Mouse (Mus musculus) gastrocnemius, postnatal 36 days (tissue): ENCODE data around the gene Wasf1. TPM values are rescaled to one million over a fixed set of nuclear protein-coding genes. Genes with fewer than 3 reads are reported as not detected.

Experiments used
- DNase-seq, 2 experiments: peaks; one replicate each; pipeline ENCODE4 v3.0.0; 2022
- intact Hi-C: fragments of 180-260 bp; cut with DNase I; formaldehyde crosslinking; loops from one replicate; pipeline ENCODE4 v1.15.1; 2025
- total RNA-seq, 2 experiments: library from RNA; stranded (reverse); gene quantifications; 2 replicates each; pipeline ENCODE4 v1.2.3; 2021

The Wasf1 gene
- total RNA-seq, 2 experiments from 2014 or later = 0.42 to 0.43 TPM

DNA sequence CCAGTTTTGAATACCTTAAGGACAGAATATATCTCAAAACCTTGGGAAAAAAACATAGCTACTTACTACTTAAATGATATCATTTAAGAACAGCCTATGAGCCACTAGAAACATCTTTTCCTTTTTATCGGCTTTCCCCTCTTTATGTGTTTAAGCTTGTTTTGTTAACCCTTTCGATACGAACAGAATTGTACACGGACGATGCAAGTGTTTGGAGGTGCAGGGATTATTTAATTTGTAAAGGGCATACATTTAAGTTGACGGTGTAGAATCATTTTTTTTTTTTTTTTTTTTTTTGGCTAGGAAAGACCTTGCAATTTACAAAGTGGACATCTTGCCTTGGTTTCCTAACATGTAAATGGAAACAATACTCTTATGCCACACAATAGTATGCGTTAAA, 2.2 kb downstream of the Wasf1 start:
- intact Hi-C loops = loop anchor here (10.0 kb wide), 1 partner anchor 201 kb away; the partner anchor contains the start of gene Mettl24
- no peak for DNase-seq

DNA sequence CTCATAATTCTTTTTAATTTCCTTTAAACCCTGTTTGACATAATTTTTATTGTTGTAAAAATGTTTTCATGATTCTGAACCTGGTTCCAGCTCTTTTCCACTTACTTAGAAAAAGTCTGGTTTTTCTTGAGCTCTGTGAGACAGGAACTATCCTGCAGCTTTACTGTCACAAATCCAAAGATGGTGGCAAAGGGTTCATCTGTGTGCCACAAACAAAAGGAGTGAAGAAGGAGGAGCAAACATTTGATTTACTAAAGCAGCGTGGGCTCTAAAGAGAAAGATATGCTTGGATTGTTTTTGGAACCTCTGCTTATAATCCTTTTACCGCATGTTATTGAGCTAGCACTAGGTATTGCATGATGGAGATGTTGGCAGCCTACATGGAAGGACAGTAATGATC, 4.0 kb downstream of the Wasf1 start:
- intact Hi-C loops = loop anchor here (10.0 kb wide), 1 partner anchor 203 kb away; the partner anchor contains the start of gene Mettl24
- DNase-seq = no peak

DNA sequence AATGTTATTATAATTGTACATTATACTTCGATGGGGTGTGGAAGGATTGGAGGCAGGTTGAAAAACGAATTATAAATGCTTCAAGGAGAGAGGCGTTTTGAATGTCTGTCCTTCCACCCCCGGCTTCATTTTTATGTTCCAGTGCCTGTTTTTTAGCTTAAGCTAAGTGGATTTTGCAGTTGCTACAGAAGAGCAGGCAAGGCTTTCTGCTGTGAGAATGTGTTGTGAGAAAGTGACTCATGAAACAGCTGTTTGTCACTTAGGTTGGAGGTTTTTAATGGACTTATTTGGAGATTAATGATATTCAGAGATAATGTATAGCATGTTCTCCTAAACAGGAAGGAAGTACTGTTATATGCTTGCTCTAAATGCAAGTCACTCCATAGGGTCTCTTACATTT, 5.9 kb downstream of the Wasf1 start:
- no peak for DNase-seq
- intact Hi-C loops = loop anchor here (10.0 kb wide), 1 partner anchor 204 kb away; the partner anchor contains the start of gene Mettl24

DNA sequence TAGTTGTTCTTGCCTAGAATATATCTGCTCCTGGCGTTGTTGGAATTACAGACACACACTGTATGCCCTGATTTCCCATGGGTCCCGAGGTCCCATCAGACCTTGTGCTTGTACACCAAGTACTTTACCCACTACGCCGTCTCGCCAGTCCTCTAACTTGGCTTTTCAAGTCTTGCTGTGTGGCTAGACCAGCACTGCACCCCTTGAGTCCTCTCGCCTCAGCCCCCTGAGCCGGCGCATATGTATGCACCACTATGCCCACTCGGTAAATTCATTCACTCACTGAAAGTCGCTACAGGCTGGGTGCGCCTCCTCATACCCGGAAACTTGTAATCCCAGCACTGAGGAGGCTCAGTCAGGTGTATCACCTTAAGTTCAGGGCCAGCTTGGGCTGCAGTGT, 12.5 kb downstream of the Wasf1 start:
- intact Hi-C loops = no loop called here
- DNase-seq = no peak

DNA sequence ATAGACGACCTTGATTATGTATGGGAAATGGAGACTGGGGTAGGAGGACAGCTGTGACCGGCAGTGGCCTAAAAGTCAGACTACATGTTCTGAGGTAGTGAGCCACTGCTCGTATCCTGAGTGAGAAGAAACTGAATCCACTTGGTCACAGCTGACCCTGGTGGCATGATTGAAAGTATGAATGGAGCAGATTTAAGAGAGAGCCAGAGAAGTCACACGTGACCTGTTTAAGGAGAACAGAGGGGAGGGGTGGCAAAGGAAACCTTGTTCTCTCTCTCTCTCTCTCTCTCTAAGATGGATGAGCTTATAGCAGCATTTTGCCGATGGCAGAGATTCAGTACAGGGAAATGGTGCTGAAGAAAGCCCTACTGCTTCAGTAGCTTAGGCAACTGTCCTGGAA, 13.4 kb downstream of the Wasf1 start:
- intact Hi-C loops = no loop called here
- DNase-seq = no peak

DNA sequence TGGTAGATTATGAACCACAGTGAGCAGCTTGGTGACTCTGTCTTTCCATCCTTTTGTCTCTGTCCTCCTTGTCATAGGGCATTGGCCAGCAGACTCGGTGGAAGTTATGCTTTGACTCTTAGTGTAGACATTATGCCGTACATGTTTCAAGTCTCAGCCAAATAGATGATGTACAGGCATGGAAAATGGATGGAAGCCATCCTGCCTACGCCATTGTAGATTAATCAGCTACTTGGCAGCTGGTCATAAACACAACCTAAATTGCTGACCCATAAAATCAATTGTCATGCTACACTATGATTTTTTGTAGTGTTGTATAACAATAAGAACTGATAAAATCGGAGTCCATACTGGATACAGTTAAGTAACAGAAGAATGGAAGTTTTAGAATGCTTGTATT, 18.5 kb downstream of the Wasf1 start:
- intact Hi-C loops = no loop called here
- no peak for DNase-seq

DNA sequence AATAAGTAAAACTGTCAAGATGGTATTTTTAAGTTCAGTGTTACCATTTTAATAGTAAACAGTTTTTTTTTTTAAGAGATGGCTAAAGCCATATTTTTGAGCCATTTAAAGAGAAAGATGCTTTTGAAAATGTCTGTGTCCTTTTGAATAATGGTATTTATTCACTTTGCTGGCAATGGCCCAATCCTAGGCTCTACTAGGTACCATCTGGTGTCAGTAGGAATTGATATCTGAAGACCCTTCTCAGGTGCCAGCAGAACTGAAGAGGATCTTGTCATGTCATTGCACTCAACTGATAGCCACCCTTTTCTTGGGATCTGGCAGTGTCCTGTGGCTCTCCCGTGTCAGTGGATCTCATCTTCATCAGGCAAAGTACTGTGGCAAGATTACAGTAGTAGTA, 22.9 kb downstream of the Wasf1 start:
- intact Hi-C loops = no loop called here
- no peak for DNase-seq

DNA sequence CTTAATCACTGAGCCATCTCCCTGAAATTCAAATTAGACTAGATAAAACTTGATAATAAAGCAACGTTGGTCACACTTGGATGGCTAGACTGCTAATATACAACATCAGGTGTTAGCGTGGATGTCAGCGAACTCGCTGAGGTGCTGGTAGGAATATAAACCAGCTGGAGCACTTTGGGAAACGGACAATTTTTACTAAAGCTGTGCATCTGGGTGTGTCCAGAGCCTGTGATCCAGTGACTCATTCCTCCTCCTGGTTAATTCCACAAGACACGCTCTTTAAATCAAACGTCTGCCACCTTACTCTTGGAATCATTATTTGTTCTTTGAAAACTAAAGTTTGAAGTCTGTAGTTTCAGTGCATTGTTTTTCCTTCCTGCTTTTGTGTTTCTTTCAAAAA, 23.5 kb downstream of the Wasf1 start:
- intact Hi-C loops = no loop called here
- DNase-seq = no peak

DNA sequence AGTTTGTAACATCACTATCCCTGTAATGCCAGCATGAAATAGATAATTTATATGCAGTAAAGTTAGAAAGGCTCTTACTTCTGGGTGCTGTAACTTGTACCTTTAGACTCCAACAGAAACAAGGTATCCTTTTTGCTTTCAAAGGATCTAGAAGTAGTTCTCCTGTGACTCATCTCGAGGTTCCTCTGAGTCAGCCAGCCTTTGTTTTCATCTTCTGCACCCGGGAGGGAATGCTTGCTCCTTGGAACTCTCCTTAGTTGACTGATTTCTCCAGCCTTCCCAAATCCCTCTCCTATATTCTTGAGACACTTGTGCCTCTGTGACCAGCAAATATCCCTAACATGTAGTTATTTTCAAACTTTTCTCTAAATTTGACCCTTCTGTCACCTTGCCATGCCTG, 25.3 kb downstream of the Wasf1 start:
- DNase-seq = no peak
- intact Hi-C loops = no loop called here

DNA sequence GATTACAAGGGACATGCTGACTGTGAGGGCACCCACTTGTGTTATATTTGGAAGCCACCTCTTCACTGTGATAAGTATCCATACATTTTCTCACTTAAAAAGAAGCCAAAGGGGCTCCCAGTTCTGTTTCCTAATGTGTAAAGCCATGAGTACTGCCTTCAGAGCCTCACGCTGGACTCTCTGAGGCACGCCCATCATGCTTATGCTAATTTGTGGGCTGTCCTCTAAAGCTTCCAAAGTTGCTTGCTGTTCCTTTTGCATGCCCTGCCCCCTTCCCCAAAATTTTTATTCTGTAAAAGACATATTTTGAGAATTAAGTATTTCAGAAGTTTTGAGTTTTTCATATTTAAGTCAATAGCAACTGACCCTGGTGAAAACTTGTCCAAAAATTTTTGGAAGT, 27.5 kb downstream of the Wasf1 start:
- intact Hi-C loops = no loop called here
- no peak for DNase-seq

DNA sequence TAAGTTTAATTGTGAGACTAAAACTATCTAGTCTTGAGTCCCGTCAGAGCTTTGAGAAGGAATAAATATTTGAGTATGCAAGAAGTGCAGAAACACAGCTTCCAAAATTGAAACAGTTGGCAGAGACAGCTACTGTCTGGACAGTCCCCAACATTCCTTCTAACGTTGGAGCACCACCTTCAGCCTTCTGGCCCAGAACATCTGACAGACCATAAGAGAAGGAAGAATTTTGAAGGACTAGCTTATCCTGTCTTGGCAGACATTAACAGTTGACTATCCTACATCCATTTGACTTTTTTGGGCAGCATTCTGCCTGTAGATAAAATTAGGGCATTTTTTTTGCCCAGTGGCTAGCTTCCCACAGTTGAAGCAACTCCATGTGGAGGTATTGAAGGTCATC, 32.0 kb downstream of the Wasf1 start:
- DNase-seq = no peak
- intact Hi-C loops = no loop called here

DNA sequence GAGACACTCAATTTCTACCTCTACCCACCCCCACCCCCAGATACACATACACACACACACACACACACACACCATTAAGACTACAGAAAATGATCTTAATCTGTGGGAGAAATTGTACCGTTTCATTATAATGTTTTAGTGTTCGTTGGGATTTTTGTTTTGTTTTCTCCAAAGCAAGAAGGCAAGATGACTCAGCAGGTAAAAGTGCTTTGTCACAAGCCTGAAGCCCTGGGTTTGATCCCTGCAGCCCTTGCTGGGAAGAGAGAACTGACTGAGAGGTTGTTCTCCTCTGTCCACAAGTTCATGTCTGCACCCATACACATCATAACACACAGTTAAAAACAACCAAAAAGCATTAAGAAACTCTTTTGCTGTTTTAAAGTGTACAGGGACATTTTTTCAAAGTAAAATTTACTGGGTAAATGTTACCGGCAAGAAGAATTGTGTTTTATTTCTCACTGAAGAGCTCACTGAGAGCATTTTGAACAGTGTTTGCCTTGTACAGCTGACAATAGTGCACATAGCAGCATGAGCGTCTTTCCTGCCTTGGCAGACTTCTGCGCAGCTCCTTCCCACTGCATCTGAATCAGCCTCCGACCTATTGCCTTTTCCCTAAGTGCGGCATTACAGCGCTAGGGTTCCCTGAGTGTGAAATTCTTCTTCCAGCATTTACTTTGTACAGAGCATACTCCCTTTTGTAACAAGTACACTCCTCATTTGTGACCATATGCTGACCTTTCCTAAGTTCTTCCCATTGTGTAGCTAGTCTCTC, 35.6 kb downstream of the Wasf1 start:
- no peak for DNase-seq
- intact Hi-C loops = no loop called here

DNA sequence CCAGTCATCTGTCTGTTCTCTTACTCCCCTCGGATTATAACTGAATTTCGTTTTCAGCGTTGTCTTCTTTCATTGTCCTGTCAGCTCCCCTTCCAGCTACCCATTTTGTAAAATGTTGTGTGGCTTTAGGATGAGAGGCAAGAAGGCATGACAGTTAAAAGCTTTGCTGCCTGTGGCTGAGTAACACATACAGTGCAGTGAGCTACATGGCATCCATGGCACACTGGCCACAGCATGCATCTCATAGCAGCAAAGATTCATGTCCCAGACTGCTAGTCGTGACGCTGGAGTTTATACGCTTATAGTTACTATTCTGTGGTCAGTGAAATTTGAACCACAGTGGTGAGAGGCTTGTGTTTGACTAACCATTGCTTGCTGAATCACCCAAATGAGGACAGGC, 36.2 kb downstream of the Wasf1 start:
- intact Hi-C loops = no loop called here
- DNase-seq = no peak

DNA sequence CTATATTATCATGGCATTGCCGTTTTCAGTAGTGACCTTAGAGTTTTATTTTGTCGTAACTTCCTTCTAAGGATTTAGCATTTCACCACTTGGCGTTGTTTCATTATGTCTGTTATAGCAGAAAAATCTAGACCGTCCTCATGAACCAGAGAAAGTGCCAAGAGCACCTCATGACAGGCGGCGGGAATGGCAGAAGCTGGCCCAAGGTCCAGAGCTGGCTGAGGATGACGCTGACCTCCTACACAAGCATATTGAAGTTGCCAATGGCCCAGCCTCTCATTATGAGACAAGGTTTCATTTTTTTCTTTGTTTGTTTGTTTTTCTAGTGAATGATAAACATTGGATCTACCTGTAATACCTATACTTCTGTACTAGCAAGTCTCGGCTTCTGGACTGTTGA, 49.7 kb downstream of the Wasf1 start:
- no peak for DNase-seq
- intact Hi-C loops = no loop called here

DNA sequence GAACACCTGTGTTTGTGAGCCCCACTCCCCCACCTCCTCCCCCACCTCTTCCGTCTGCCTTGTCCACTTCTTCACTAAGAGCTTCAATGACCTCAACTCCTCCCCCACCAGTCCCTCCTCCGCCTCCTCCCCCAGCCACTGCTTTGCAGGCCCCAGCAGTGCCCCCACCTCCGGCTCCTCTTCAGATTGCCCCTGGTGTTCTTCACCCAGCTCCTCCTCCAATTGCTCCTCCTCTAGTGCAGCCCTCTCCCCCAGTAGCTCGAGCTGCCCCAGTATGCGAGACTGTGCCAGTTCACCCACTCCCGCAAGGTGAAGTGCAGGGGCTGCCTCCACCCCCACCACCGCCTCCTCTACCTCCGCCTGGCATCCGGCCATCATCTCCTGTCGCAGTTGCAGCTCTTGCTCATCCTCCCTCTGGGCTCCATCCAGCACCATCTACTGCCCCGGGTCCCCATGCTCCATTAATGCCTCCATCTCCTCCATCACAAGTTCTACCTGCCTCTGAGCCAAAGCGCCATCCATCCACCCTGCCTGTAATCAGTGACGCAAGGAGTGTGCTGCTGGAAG, 53.0 kb downstream of the Wasf1 start:
- DNase-seq = no peak
- intact Hi-C loops = no loop called here

DNA sequence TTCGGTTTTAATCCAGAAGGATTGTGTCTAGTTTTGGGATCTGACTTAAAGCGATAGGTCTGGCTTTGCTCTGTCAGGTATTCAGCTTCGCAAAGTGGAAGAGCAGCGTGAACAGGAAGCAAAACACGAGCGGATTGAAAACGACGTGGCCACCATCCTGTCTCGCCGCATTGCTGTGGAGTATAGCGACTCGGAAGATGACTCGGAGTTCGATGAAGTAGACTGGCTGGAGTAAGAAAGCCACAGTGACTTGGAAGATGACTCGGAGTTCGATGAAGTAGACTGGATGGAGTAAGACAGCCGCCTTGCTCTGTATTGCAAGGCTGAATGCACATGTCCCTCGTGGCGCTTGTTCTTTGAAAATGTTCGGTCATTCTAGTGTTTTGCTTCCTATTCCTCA, 54.3 kb downstream of the Wasf1 start:
- intact Hi-C loops = no loop called here
- DNase-seq = no peak

DNA sequence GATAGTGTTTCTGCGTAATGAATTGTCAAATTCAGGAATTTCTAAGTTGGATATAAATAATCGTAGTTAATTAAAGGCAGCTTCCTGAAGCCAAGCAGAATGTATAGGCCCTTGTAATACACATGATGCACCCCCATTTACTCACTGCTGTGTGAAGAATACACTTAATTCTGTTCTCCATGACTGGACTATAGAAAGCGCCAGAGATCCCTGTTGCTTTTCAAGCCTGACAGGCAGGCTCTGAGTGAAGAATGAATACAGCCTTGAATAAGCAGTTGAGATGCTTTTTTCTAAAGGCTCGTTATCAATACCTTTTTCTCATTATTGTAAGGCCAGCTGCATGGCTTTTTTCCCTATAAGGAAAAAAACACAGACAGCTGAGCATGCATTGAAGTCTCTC, 59.4 kb downstream of the Wasf1 start:
- no peak for DNase-seq
- intact Hi-C loops = no loop called here

DNA sequence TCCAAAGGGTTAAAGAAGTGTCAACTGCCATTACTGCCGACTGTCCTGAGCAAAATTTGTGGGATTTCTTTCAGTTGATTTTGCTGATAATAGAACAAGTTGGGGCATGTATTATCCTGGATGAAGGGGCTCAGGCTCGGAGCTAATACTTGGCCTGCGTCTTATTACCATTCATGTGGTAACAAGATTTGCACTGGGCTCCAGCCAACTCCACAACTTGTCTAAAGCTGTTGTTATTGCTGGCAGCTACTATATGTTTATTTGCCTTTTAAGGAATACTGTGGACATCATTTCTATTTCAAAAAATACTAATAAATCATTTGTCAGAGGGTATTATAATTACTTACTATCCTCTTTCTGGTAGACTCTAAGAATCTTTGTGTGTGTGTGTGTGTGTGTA, 66.9 kb downstream of the Wasf1 start:
- intact Hi-C loops = no loop called here
- no peak for DNase-seq

DNA sequence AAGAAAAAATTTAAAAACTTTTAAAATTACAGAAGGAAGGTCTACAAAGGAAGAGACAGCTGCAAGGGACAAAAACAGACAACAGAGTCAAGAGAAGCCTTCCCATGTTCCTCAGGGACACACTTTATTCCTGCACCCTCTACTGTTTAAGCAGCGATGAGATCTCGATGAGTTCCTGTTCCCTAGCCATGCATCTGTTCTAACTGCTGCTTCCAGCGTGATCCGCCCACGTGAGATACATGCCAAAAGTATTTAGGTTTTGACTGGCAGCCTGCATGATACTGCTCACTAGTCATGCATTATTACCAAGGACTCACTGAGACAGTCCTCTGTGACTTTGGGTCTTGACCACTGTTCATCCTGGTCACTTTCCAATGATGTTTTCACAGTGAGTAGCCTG, 72.9 kb downstream of the Wasf1 start:
- DNase-seq = no peak

DNA sequence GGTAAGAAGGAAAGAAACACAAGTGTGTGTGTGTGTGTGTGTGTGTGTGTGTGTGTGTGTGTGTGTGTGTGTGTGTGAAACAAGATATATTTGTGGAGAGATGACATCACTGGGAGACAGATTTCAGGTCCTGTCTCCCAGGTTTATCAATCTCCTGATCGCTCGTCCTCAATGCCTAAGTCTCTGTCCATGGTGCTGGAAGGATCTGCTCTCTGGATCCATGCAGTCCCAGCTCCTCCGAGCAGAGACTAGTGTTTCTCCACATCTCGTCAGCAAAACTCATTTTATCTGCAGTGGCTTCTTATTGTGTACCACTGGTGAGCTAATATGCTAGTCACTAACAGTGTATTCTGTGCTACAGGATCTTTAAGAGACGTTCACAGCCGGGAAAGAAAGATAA, 78.1 kb downstream of the Wasf1 start:
- DNase-seq = no peak
- intact Hi-C loops = no loop called here

More for the DNA sequence above, 72.9 kb downstream of the Wasf1 start:
- intact Hi-C loops = no loop called here

DNA sequence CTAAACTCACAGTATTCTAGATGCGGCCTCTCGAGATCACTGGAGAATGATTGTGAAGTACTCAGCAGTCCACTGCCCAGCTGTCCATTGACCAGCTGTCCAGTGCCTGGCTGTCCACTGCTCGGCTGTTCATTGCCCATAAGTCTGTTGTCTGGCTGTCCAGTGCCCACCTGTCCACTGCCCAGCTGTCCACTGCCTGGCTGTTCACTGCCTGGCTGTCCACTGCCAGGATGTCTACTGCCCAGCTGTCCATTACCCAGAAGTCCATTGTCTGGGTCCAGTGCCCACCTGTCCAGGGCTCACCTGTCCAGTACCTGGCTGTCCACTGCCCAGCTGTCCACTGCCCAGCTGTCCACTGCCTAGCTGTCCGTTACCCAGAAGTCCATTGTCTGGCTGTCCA, 78.7 kb downstream of the Wasf1 start:
- intact Hi-C loops = no loop called here
- no peak for DNase-seq

DNA sequence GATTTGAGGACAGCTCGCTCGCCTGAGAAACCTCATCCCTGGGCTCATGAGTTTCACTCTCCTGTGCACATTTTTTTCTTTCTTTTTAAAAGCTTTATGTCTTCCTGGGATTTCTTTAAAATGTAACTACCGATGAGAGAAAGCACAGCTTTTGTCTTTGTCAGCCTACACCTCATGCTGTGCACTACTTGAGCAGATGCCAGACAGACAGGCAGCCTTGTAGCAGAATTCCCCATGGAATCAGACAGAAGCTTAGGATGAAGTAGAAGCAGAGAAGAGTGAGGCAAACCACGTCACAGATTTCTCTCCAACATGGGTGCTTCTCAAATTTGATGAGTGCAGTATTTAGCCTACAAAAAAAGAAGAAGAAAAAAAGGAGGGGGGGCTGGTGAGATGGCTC, 81.3 kb downstream of the Wasf1 start:
- no peak for DNase-seq
- intact Hi-C loops = no loop called here

DNA sequence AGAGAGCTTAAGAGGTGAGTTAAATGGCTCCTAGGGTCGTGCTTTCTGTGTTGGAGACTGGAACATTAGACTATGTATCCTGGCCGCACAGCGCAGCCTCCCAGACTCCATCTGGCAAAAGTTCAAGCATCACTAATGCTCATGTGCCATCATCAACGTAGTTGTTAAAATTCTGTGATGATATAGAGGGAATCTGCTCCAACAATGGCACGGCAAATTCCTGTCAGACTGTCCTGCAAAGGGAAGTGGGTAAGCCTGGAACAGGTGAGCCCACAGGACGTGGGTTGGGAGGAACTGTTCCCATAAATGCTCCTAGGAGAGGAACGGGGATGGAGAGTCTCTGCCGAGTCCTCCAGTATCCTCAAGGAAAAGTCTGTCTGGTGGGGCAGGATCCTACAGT, 85.3 kb downstream of the Wasf1 start:
- DNase-seq = no peak
- intact Hi-C loops = no loop called here
